Mouse (Mus musculus): ENCODE measurements around the gene Gpr45.

Gene Gpr45

GRCm38 (mm10) chr1:43047811-43048210 is 95.1 kb downstream of the Gpr45 start:
- DNase-seq (ENCODE audit: low spot score) = no peak

- DNase-seq (ENCODE audit: low spot score) = peak; percentile 45
Measured at GRCm38 (mm10) chr1:43051903-43052302, 99.2 kb downstream of the Gpr45 start.

- DNase-seq (ENCODE audit: low spot score) = peak; percentile 86
Measured at GRCm38 (mm10) chr1:43065615-43066310, 113.1 kb downstream of the Gpr45 start.

- no peak for DNase-seq (ENCODE audit: low spot score)
Measured at GRCm38 (mm10) chr1:43066573-43066972, 113.9 kb downstream of the Gpr45 start.

GRCm38 (mm10) chr1:43067551-43067950 is 114.9 kb downstream of the Gpr45 start:
- DNase-seq (ENCODE audit: low spot score) = no peak

GRCm38 (mm10) chr1:43070726-43071125 is 118.1 kb downstream of the Gpr45 start:
- DNase-seq (ENCODE audit: low spot score) = no peak

- no peak for DNase-seq (ENCODE audit: low spot score)
Measured at GRCm38 (mm10) chr1:43072028-43072427, 119.4 kb downstream of the Gpr45 start.

- DNase-seq (ENCODE audit: low spot score) = no peak
Measured at GRCm38 (mm10) chr1:43072561-43072960, 119.9 kb downstream of the Gpr45 start.

GRCm38 (mm10) chr1:43074791-43075190 is 122.1 kb downstream of the Gpr45 start:
- DNase-seq (ENCODE audit: low spot score) = no peak

GRCm38 (mm10) chr1:43078124-43078523 is 125.5 kb downstream of the Gpr45 start:
- DNase-seq (ENCODE audit: low spot score) = no peak

GRCm38 (mm10) chr1:43082946-43083345 is 130.3 kb downstream of the Gpr45 start:
- DNase-seq (ENCODE audit: low spot score) = no peak
